Mouse (Mus musculus) spleen, adult 2 months (tissue): ENCODE measurements around the gene Got1.

Experiments used
- CTCF ChIP-seq: fragments of 200-500 bp; IDR thresholded peaks from 2 replicates; pipeline ENCODE4 v1.5.1; 2011; ENCODE audit warnings: mild to moderate bottlenecking, inconsistent platforms; ENCODE audit not compliant: insufficient read depth, insufficient read length, insufficient replicate concordance; ENCODE audit errors: extremely low read depth
- POLR2A ChIP-seq: fragments of 200-500 bp; IDR thresholded peaks from 2 replicates; pipeline ENCODE4 v1.6.1; 2011; ENCODE audit warnings: low read depth, low read length, inconsistent platforms

DNA sequence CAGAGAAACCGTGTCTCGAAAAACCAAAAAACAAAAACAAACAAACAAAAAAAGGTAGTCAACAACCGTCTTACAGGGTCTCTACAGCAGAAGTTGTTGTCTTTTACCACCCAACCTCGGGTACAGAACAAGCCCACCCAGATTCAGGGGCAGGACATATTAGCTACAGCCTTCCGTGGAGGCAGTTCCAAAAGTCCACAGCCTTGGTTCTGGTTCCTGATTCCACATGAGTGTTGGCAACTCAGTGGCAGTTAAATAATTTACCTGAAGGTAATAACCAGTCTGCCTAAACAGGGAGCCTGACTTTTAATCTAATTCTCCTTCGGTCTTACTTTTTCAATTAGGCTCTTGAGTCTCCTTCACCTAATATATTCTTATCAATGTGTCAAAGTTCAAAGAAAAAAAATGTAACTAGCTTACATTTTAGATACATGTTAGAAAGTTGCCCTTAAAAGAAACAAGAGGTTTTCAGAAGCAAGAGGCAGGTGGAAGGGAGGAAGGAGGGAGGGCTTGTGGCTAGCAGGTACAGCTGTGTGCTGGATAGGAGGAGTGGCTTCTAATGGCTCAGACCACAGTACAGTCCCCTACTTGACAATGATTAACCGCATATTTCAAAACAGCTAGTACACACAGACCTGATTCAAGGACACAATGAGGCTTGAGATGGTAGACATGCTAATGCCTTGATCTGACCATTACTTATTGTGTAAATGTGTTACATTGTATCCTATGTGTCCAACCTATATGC is 60.7 kb downstream of the Got1 start:
- TF ChIP-seq POLR2A: no peak
- no peak for TF ChIP-seq CTCF
